Mouse (Mus musculus): ENCODE measurements around the gene Tmem200b. TPM values are rescaled to one million over a fixed set of nuclear protein-coding genes. Genes with fewer than 3 reads are reported as not detected.

The Tmem200b gene
- polyA plus RNA-seq, 1 experiment from 2014 or later: 1.3 TPM

DNA sequence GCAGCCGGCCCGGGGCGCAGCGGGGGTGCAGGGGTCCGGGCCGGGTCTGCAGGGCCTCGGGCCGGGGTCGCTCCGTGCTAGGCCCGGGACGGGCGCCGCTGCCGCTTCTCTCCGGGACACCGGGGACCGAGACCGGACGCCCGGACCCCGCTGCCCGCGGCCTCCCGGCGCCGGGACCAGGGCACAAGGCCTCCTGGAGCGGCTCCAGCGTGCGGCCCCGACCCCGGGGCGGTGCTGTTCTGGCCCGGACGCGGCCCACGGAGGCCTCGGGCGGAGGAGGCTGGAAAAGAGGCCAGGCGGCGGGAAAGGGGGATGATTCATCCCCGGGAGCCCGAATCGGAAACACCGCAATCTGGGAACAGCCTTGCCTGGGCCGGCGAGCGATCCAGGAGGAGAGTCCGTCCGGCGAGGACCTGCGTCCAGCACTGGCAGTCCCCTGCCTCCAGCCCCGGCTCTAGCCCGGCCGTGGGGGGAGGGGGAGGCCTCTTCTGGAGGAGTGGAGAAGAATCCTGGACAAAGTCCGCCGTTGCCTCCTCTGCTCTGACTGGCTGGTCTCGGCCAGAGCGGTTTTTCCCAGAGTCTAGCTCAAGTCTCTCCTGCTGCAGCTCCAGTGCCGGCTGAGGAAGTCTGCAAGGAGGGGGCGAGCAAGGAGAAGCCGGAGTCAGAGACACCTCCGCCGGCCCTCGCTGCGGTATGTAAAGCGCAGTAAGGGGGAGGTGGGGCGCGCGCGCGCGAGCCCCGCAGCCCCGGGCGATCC is 798 bp upstream of the Tmem200b start:
- Histone ChIP-seq H3K9me3 (replicated peaks) (no peaks in the 10 kb centered on the region), H3K4me3 (peak overlapping the region; percentile 58), H3K9ac (peak overlapping the region; percentile 57), H3K4me2 (peak overlapping the region; percentile 70), H3K27me3 (replicated peaks) (peaks cover 97% of the 10 kb centered on the region), H3K27ac (peak overlapping the region; percentile 59), H3K36me3 (peaks cover 38% of the 10 kb centered on the region), H3K4me1 (peaks cover 55% of the 10 kb centered on the region)
- 2% methylated on average over 63 of the region's 76 CpGs for WGBS (ENCODE audit: insufficient replicate concordance)
- ATAC-seq: no peak

- no peak for ATAC-seq
- peaks cover 46% of the 10 kb centered on the region for H3K4me1 ChIP-seq
- H3K27ac ChIP-seq: no peak overlapping the region
- H3K4me3 ChIP-seq: peak overlapping the region; percentile 58
- H3K9ac ChIP-seq: no peak overlapping the region
- H3K9me3 ChIP-seq (replicated peaks): no peaks in the 10 kb centered on the region
- H3K4me2 ChIP-seq: peak overlapping the region; percentile 70
- WGBS (ENCODE audit: insufficient replicate concordance): 65% methylated on average over 15 of the region's 15 CpGs
- peaks cover 81% of the 10 kb centered on the region for H3K27me3 ChIP-seq (replicated peaks)
- peaks cover 54% of the 10 kb centered on the region for H3K36me3 ChIP-seq
Observed at GRCm38 (mm10) chr4:131922404-131922803, 833 bp downstream of the Tmem200b start.

- no peak overlapping the region for H3K4me3 ChIP-seq
- H3K36me3 ChIP-seq: peaks cover 72% of the 10 kb centered on the region
- H3K4me1 ChIP-seq: peaks cover 40% of the 10 kb centered on the region
- no peaks in the 10 kb centered on the region for H3K9me3 ChIP-seq (replicated peaks)
- H3K9ac ChIP-seq: no peak overlapping the region
- H3K27me3 ChIP-seq (replicated peaks): peaks cover 63% of the 10 kb centered on the region
- no peak overlapping the region for H3K27ac ChIP-seq
- WGBS (ENCODE audit: insufficient replicate concordance): 86% methylated on average over 6 of the region's 6 CpGs
- H3K4me2 ChIP-seq: no peak overlapping the region
- ATAC-seq: no peak
Observed at GRCm38 (mm10) chr4:131924096-131924810, 2.7 kb downstream of the Tmem200b start.

DNA sequence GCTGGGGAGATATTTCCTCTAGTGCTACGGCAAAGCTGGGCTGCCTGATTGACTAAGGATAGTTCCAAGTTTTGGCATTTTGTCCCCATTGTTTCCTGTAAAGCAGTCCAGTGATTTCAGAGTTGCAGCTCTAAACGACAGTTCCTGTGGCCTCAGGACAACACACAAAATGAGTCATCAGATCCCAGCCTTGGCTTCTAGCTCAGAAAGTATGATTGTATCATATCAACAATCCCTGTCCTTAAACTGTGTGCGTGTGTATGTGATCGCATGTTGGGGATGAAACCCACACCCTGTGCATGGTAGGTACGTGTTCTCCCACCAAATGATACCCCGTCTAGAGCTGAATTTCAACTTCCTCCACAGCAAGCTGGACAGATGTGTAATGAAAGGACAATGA is 7.6 kb downstream of the Tmem200b start:
- Histone ChIP-seq H3K9me3 (replicated peaks) (no peaks in the 10 kb centered on the region), H3K36me3 (peaks cover 100% of the 10 kb centered on the region), H3K4me1 (0 out of 2 replicates have a peak, but pooled peaks cover 3% of the 10 kb centered on the region), H3K4me3 (no peak overlapping the region), H3K4me2 (no peak overlapping the region), H3K9ac (no peak overlapping the region), H3K27me3 (replicated peaks) (peaks cover 14% of the 10 kb centered on the region), H3K27ac (no peak overlapping the region)
- WGBS (ENCODE audit: insufficient replicate concordance): 84% methylated on average over 6 of the region's 6 CpGs
- ATAC-seq: no peak

DNA sequence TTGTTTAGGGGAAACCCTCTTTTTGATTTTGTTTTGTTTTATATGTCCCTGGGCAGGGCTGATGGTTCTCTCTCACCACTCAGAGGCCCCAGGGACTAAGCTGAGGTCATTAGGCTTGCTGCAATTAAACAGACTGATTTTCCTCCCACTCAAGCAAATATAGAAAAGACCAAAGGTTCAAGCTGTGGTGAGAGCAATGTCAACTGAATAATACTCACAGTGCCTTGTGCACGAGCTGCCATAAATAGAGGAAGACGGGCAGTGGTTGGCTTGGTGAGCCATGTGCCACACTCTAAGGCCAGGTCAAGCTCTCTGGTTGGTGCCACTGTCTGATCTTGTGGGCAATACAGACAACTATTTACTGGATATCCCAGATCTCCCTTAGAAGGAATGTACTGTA is 17.9 kb downstream of the Tmem200b start:
- H3K9me3 ChIP-seq (replicated peaks): no peaks in the 10 kb centered on the region
- H3K27ac ChIP-seq: no peak overlapping the region
- H3K4me2 ChIP-seq: no peak overlapping the region
- H3K27me3 ChIP-seq (replicated peaks): no peaks in the 10 kb centered on the region
- 0 out of 2 replicates have a peak, but pooled peaks cover 3% of the 10 kb centered on the region for H3K4me1 ChIP-seq
- no peak; the same call in 1 of the 2 replicates for ATAC-seq
- WGBS (ENCODE audit: insufficient replicate concordance): 82% methylated on average over 2 of the region's 2 CpGs
- no peak overlapping the region for H3K9ac ChIP-seq
- H3K36me3 ChIP-seq: peaks cover 98% of the 10 kb centered on the region
- H3K4me3 ChIP-seq: no peak overlapping the region

- Histone ChIP-seq H3K4me3 (no peak overlapping the region), H3K4me2 (no peak overlapping the region), H3K9me3 (replicated peaks) (no peaks in the 10 kb centered on the region), H3K27me3 (replicated peaks) (no peaks in the 10 kb centered on the region), H3K9ac (no peak overlapping the region), H3K4me1 (0 out of 2 replicates have a peak, but pooled peaks cover 3% of the 10 kb centered on the region), H3K36me3 (peaks cover 98% of the 10 kb centered on the region), H3K27ac (no peak overlapping the region)
- 93% methylated on average over 4 of the region's 4 CpGs for WGBS (ENCODE audit: insufficient replicate concordance)
- no peak for ATAC-seq
Observed at GRCm38 (mm10) chr4:131940846-131941245, 19.3 kb downstream of the Tmem200b start.

DNA sequence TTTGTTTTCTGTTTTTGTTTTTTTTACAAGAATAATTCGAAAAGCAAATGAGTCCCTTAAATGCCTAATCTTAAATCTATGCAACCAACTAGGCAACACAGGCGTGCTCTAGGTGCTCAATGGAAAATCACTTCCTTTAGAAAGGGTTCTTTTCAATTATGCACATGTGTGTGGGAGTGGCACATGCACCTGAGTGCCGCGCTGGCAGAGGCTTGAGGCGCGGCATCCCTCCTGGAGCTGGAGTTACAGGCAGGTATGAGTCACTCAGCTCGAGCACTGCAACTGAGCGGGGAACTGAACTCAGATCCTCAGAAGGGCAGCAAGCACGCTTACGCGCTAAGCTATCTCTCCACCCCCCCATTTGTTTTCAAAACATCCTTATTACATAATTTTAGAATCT is 26.3 kb downstream of the Tmem200b start:
- 89% methylated on average over 11 of the region's 11 CpGs for WGBS (ENCODE audit: insufficient replicate concordance)
- Histone ChIP-seq H3K27me3 (replicated peaks) (no peaks in the 10 kb centered on the region), H3K9me3 (replicated peaks) (no peaks in the 10 kb centered on the region), H3K4me2 (no peak overlapping the region), H3K9ac (no peak overlapping the region), H3K4me3 (no peak overlapping the region), H3K27ac (no peak overlapping the region), H3K36me3 (peaks cover 98% of the 10 kb centered on the region), H3K4me1 (no peaks in the 10 kb centered on the region)
- ATAC-seq: no peak

GRCm38 (mm10) chr4:131949903-131950302 is 28.3 kb downstream of the Tmem200b start:
- WGBS (ENCODE audit: insufficient replicate concordance): 79% methylated on average over 5 of the region's 5 CpGs
- Histone ChIP-seq H3K27ac (no peak overlapping the region), H3K4me2 (no peak overlapping the region), H3K4me1 (no peaks in the 10 kb centered on the region), H3K9me3 (replicated peaks) (no peaks in the 10 kb centered on the region), H3K27me3 (replicated peaks) (no peaks in the 10 kb centered on the region), H3K9ac (no peak overlapping the region), H3K36me3 (peaks cover 97% of the 10 kb centered on the region), H3K4me3 (no peak overlapping the region)
- no peak for ATAC-seq

DNA sequence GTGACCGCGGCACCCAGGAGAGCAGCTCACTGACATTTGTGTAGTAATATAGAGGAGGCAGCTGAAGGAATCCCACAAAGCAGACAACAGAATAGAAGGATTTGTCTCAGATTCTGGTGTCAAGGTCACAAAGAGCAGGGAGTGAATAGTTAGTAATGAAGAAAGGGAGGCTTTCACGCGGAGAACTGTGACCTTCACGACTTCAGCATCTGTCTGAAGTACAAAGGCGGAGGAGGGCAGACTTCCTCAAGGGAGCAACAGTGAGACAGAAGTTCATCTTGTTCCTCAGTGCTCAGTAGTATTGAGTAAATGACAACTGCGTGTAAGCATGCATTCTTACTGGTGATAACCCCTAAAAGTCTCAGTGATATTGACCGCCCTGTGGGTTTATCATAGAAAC is 29.1 kb downstream of the Tmem200b start:
- Histone ChIP-seq H3K27me3 (replicated peaks) (no peaks in the 10 kb centered on the region), H3K4me1 (no peaks in the 10 kb centered on the region), H3K9me3 (replicated peaks) (no peaks in the 10 kb centered on the region), H3K4me2 (no peak overlapping the region), H3K4me3 (no peak overlapping the region), H3K36me3 (peaks cover 97% of the 10 kb centered on the region), H3K27ac (no peak overlapping the region), H3K9ac (no peak overlapping the region)
- 74% methylated on average over 8 of the region's 8 CpGs for WGBS (ENCODE audit: insufficient replicate concordance)
- ATAC-seq: no peak

DNA sequence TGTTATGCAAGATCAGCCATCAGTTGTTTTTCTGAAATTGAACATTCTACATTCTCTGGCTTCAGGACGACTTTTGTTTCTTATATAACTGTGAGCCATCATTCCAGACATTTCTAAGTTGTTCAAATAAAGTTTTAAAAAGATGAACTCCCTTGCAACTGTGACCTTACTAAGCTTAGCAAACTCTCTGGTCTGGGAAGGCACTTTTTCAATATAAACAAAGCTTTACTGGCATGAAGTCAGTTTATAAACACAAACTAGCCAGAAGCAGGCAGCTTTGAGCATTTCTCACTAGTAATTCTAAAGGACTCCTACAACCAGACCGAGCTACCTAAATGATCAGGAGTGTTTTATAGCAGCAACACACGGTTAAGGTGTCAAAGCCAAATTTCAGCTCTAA is 35.6 kb downstream of the Tmem200b start:
- Histone ChIP-seq H3K36me3 (peaks cover 99% of the 10 kb centered on the region), H3K27me3 (replicated peaks) (no peaks in the 10 kb centered on the region), H3K4me3 (no peak overlapping the region), H3K4me2 (no peak overlapping the region), H3K27ac (no peak overlapping the region), H3K4me1 (no peaks in the 10 kb centered on the region), H3K9ac (no peak overlapping the region), H3K9me3 (replicated peaks) (no peaks in the 10 kb centered on the region)
- ATAC-seq: no peak
- 81% methylated on average over 3 of the region's 3 CpGs for WGBS (ENCODE audit: insufficient replicate concordance)

DNA sequence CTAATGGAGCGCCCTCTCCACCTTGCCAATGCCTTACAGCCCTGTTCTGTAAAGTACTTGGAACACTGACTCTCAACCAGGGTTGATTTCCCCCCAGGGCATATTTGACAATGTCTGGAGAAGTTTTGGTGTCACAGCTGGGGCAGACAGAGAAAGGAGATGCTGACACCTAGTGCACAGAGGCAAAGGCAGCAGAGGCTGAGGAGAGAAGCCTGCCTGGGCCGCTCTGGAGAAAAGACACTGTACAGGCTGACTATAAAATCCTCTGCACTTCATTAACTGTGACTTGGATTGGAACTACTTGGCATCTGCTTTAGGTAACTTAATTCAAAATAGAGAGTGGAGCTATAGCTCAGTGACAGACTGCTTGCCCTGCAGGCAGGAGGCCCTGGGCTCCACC is 47.3 kb downstream of the Tmem200b start:
- no peak overlapping the region for H3K9ac ChIP-seq
- no peak for ATAC-seq
- peaks cover 100% of the 10 kb centered on the region for H3K36me3 ChIP-seq
- H3K9me3 ChIP-seq (replicated peaks): no peaks in the 10 kb centered on the region
- 88% methylated on average over 2 of the region's 2 CpGs for WGBS (ENCODE audit: insufficient replicate concordance)
- no peaks in the 10 kb centered on the region for H3K27me3 ChIP-seq (replicated peaks)
- no peak overlapping the region for H3K4me3 ChIP-seq
- no peak overlapping the region for H3K4me2 ChIP-seq
- no peak overlapping the region for H3K27ac ChIP-seq
- no peaks in the 10 kb centered on the region for H3K4me1 ChIP-seq

DNA sequence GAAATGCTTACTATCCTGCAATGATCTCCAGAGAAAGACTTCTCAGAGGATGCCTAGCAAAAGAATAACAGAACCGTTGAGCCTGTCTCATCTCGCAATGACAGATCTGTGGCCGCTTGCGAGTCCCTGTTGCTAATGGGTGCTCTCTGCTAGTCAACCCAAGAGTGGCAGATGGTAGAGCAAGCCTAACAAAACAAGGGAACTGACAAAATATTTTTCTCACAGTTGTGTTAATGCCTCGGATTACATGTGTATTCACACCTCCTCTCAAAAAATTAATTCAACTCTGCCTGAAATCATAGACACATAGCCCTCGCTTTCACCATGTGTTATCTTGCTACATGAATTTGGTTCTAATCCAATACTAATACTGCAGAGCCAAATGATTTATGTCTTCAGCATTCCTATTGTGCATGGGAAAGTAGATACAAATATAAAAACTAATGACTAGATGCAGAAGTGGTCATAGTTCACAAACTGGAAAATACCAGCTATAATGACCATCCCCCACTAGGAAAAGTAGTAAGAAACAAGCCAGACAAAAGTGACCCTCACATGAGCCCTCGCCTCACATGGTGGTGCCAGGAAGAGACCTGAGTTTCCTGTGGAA is 48.8 kb downstream of the Tmem200b start:
- Histone ChIP-seq H3K9me3 (replicated peaks) (no peaks in the 10 kb centered on the region), H3K4me2 (no peak overlapping the region), H3K9ac (no peak overlapping the region), H3K36me3 (peaks cover 100% of the 10 kb centered on the region), H3K4me1 (no peaks in the 10 kb centered on the region), H3K4me3 (no peak overlapping the region), H3K27me3 (replicated peaks) (no peaks in the 10 kb centered on the region), H3K27ac (no peak overlapping the region)
- ATAC-seq: no peak
- WGBS (ENCODE audit: insufficient replicate concordance): 91% methylated on average over 7 of the region's 7 CpGs
